Mouse (Mus musculus) spleen, adult 2 months (tissue): Measurements from ENCODE around the gene Immp2l.

Experiments used
- CTCF ChIP-seq: fragments of 200-500 bp; IDR thresholded peaks from 2 replicates; pipeline ENCODE4 v1.5.1; 2011; ENCODE audit warnings: mild to moderate bottlenecking, inconsistent platforms; ENCODE audit not compliant: insufficient read depth, insufficient read length, insufficient replicate concordance; ENCODE audit errors: extremely low read depth
- POLR2A ChIP-seq: fragments of 200-500 bp; IDR thresholded peaks from 2 replicates; pipeline ENCODE4 v1.6.1; 2011; ENCODE audit warnings: low read depth, low read length, inconsistent platforms

DNA sequence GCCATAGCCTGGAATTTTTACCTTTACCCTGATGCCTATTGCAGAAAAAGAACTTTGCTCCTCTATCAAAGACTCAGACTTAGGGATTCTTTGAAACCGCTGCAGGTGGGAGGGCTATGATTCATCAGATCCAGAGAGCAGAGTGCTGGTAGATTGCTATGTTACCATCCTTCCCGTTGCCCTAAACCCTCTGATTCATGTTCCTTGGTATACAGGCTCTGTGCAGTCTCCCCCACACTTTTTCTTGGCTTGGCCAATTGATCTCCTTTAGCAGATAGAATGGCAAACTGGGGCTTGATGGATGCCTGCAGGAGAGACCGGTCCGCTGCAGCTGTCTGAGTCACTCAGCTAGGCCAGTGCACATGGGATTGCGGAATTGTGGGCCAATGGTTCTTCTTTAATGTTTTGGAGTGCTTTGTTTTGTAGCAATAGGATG lies 66.1 kb downstream of the Immp2l start:
- TF ChIP-seq POLR2A (no peak), CTCF (no peak)
